Mouse (Mus musculus): Measurements from ENCODE around the gene Spred3. TPM values are rescaled to one million over a fixed set of nuclear protein-coding genes. Genes with fewer than 3 reads are reported as not detected.
"Not testable (repeated sequence)": the region's sequence is repeated elsewhere in the genome, so short reads cannot be mapped to it uniquely, and the experiment has no call there.

Gene Spred3
- 5.9 TPM in 2 replicates for polyA plus RNA-seq (2014; fragmentation: Nextera tagmentation; extraction: Ambion mirVana)

GRCm38 (mm10) chr7:29170066-29170754, at the start of gene Spred3, which contains the start of gene Ggn:
TSS of gene Spred3 (minus strand) at chr7:29170411.
TSS of gene Ggn (plus strand) at chr7:29170210.
- peaks cover 28% of the 10 kb centered on the region for H3K27me3 ChIP-seq (ENCODE audit: control insufficient read depth, insufficient read depth, low read length)
- peak; percentile 75 for ATAC-seq (ENCODE audit: insufficient number of reproducible peaks, insufficient read depth, low FRiP score, low read depth)
- H3K27ac ChIP-seq (ENCODE audit: low read length) = peak within 1 kb of the TSS; percentile 48; the same call in 1 of the 2 replicates
- H3K9ac ChIP-seq (replicated peaks; ENCODE audit: low read depth, low read length) = peak within 1 kb of the TSS; percentile 33
- peak within 1 kb of the TSS; percentile 84 for H3K4me2 ChIP-seq (replicated peaks; ENCODE audit: low read depth, low read length)
- H3K36me3 ChIP-seq (ENCODE audit: control insufficient read depth, insufficient read depth, low read length) = peaks cover 21% of the 10 kb centered on the region
- WGBS = under 1% methylated on average over 30 of the region's 30 CpGs
- no peaks in the 10 kb centered on the region for H3K9me3 ChIP-seq (ENCODE audit: control insufficient read depth, low read depth, low read length)
- H3K4me3 ChIP-seq (ENCODE audit: low read depth, low read length) = peak within 1 kb of the TSS; percentile 63
- peaks cover 20% of the 10 kb centered on the region for H3K4me1 ChIP-seq (ENCODE audit: control insufficient read depth, insufficient read depth, low read length)

GRCm38 (mm10) chr7:29214846-29215245, 44.6 kb upstream of the Spred3 start:
- no peak for ATAC-seq (ENCODE audit: insufficient number of reproducible peaks, insufficient read depth, low FRiP score, low read depth)
- 42% methylated on average over 15 of the region's 15 CpGs for WGBS
- H3K27ac ChIP-seq (ENCODE audit: low read length) = no peak overlapping the region

GRCm38 (mm10) chr7:29214236-29214635, 44.0 kb upstream of the Spred3 start:
- Histone ChIP-seq H3K9me3 (ENCODE audit: control insufficient read depth, low read depth, low read length) (peaks cover 4% of the 10 kb centered on the region), H3K4me1 (ENCODE audit: control insufficient read depth, insufficient read depth, low read length) (0 out of 2 replicates have a peak, but pooled peaks cover 5% of the 10 kb centered on the region), H3K27ac (ENCODE audit: low read length) (no peak overlapping the region), H3K4me3 (ENCODE audit: low read depth, low read length) (no peak overlapping the region), H3K27me3 (ENCODE audit: control insufficient read depth, insufficient read depth, low read length) (no peaks in the 10 kb centered on the region), H3K4me2 (replicated peaks; ENCODE audit: low read depth, low read length) (no peak overlapping the region), H3K9ac (replicated peaks; ENCODE audit: low read depth, low read length) (no peak overlapping the region), H3K36me3 (ENCODE audit: control insufficient read depth, insufficient read depth, low read length) (no peaks in the 10 kb centered on the region)
- ATAC-seq (ENCODE audit: insufficient number of reproducible peaks, insufficient read depth, low FRiP score, low read depth) = no peak
- WGBS = 54% methylated on average over 2 of the region's 2 CpGs

More at GRCm38 (mm10) chr7:29214846-29215245, 44.6 kb upstream of the Spred3 start:
- no peak overlapping the region for H3K4me3 ChIP-seq (ENCODE audit: low read depth, low read length)
- no peak overlapping the region for H3K9ac ChIP-seq (replicated peaks; ENCODE audit: low read depth, low read length)
- H3K27me3 ChIP-seq (ENCODE audit: control insufficient read depth, insufficient read depth, low read length) = no peaks in the 10 kb centered on the region
- no peak overlapping the region for H3K4me2 ChIP-seq (replicated peaks; ENCODE audit: low read depth, low read length)
- no peaks in the 10 kb centered on the region for H3K36me3 ChIP-seq (ENCODE audit: control insufficient read depth, insufficient read depth, low read length)
- 0 out of 2 replicates have a peak, but pooled peaks cover 5% of the 10 kb centered on the region for H3K4me1 ChIP-seq (ENCODE audit: control insufficient read depth, insufficient read depth, low read length)
- peaks cover 4% of the 10 kb centered on the region for H3K9me3 ChIP-seq (ENCODE audit: control insufficient read depth, low read depth, low read length)

GRCm38 (mm10) chr7:29213675-29214082, 43.5 kb upstream of the Spred3 start, which contains the start of gene Catsperg1:
TSS of gene Catsperg1 (minus strand) at chr7:29214035.
- Histone ChIP-seq H3K4me3 (ENCODE audit: low read depth, low read length) (no peak within 1 kb of the TSS), H3K36me3 (ENCODE audit: control insufficient read depth, insufficient read depth, low read length) (no peaks in the 10 kb centered on the region), H3K4me2 (replicated peaks; ENCODE audit: low read depth, low read length) (peak within 1 kb of the TSS; percentile 1; the same call in 1 of the 2 replicates), H3K9ac (replicated peaks; ENCODE audit: low read depth, low read length) (no peak within 1 kb of the TSS), H3K9me3 (ENCODE audit: control insufficient read depth, low read depth, low read length) (peaks cover 4% of the 10 kb centered on the region; the same call in 1 of the 2 replicates), H3K27ac (ENCODE audit: low read length) (no peak within 1 kb of the TSS), H3K4me1 (ENCODE audit: control insufficient read depth, insufficient read depth, low read length) (0 out of 2 replicates have a peak, but pooled peaks cover 5% of the 10 kb centered on the region), H3K27me3 (ENCODE audit: control insufficient read depth, insufficient read depth, low read length) (no peaks in the 10 kb centered on the region)
- WGBS = 5% methylated on average over 20 of the region's 20 CpGs
- ATAC-seq (ENCODE audit: insufficient number of reproducible peaks, insufficient read depth, low FRiP score, low read depth) = peak; percentile 66

- H3K4me3 ChIP-seq (ENCODE audit: low read depth, low read length); ATAC-seq (ENCODE audit: insufficient number of reproducible peaks, insufficient read depth, low FRiP score, low read depth): not testable (repeated sequence)
Observed at GRCm38 (mm10) chr7:29212775-29213560, 42.8 kb upstream of the Spred3 start.

GRCm38 (mm10) chr7:29212199-29212765, 42.1 kb upstream of the Spred3 start:
- WGBS = 17% methylated on average over 26 of the region's 26 CpGs
- Histone ChIP-seq H3K27me3 (ENCODE audit: control insufficient read depth, insufficient read depth, low read length) (no peaks in the 10 kb centered on the region), H3K4me3 (ENCODE audit: low read depth, low read length) (peak overlapping the region; percentile 35), H3K9ac (replicated peaks; ENCODE audit: low read depth, low read length) (no peak overlapping the region), H3K4me2 (replicated peaks; ENCODE audit: low read depth, low read length) (peak overlapping the region; percentile 55), H3K9me3 (ENCODE audit: control insufficient read depth, low read depth, low read length) (peaks cover 4% of the 10 kb centered on the region; the same call in 1 of the 2 replicates), H3K27ac (ENCODE audit: low read length) (no peak overlapping the region), H3K36me3 (ENCODE audit: control insufficient read depth, insufficient read depth, low read length) (no peaks in the 10 kb centered on the region), H3K4me1 (ENCODE audit: control insufficient read depth, insufficient read depth, low read length) (0 out of 2 replicates have a peak, but pooled peaks cover 5% of the 10 kb centered on the region)
- no peak for ATAC-seq (ENCODE audit: insufficient number of reproducible peaks, insufficient read depth, low FRiP score, low read depth)

More at GRCm38 (mm10) chr7:29212775-29213560, 42.8 kb upstream of the Spred3 start:
- not testable (repeated sequence) for H3K4me1 ChIP-seq (ENCODE audit: control insufficient read depth, insufficient read depth, low read length); H3K27me3 ChIP-seq (ENCODE audit: control insufficient read depth, insufficient read depth, low read length); H3K36me3 ChIP-seq (ENCODE audit: control insufficient read depth, insufficient read depth, low read length); H3K9me3 ChIP-seq (ENCODE audit: control insufficient read depth, low read depth, low read length); H3K9ac ChIP-seq (replicated peaks; ENCODE audit: low read depth, low read length); H3K27ac ChIP-seq (ENCODE audit: low read length)
- 16% methylated on average over 40 of the region's 40 CpGs for WGBS
- H3K4me2 ChIP-seq (replicated peaks; ENCODE audit: low read depth, low read length) = peak overlapping the region; percentile 1; the same call in 1 of the 2 replicates

GRCm38 (mm10) chr7:29211415-29212198, 41.4 kb upstream of the Spred3 start:
- peak; percentile 82 for ATAC-seq (ENCODE audit: insufficient number of reproducible peaks, insufficient read depth, low FRiP score, low read depth)
- 4% methylated on average over 34 of the region's 34 CpGs for WGBS
- Histone ChIP-seq H3K4me3 (ENCODE audit: low read depth, low read length) (peak overlapping the region; percentile 35), H3K27ac (ENCODE audit: low read length) (peak overlapping the region; percentile 63), H3K9ac (replicated peaks; ENCODE audit: low read depth, low read length) (0 out of 2 replicates have a peak overlapping the region, but pooled peaks have one; percentile 14), H3K4me2 (replicated peaks; ENCODE audit: low read depth, low read length) (peak overlapping the region; percentile 55), H3K27me3 (ENCODE audit: control insufficient read depth, insufficient read depth, low read length) (no peaks in the 10 kb centered on the region), H3K9me3 (ENCODE audit: control insufficient read depth, low read depth, low read length) (no peaks in the 10 kb centered on the region; the same call in 1 of the 2 replicates), H3K36me3 (ENCODE audit: control insufficient read depth, insufficient read depth, low read length) (no peaks in the 10 kb centered on the region), H3K4me1 (ENCODE audit: control insufficient read depth, insufficient read depth, low read length) (0 out of 2 replicates have a peak, but pooled peaks cover 5% of the 10 kb centered on the region)
